Mouse (Mus musculus) cerebellum, postnatal 36 days (tissue): ENCODE measurements around the gene Ift81.

ENCODE experiments used
- DNase-seq, 2 experiments: peaks; one replicate each; pipeline ENCODE4 v3.0.0; 2021 to 2022; ENCODE audit warnings: mixed read lengths in 2 of 2

The Ift81 gene

GRCm38 (mm10) chr5:122624952-122625479 lies 10.7 kb upstream of the Ift81 start:
- no peak for DNase-seq

DNA sequence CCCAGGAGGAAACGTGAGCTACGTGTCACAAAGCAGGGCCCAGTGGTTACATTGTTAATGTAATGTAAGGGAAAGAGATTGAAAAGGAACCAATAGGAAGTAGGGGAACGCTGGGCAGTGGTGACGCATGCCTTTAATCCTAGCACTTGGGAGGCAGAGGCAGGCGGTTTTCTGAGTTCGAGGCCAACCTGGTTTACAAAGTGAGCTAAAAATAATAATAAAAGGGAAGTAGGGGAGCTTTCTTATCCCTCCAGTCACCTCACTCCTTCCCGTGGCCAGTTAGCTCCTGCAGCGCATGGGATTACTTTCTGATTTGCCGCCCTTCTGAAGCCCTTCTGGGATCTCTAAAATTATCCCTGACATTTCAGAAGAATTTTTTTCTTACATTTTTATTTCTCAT lies 9.5 kb upstream of the Ift81 start:
- DNase-seq = no peak

DNA sequence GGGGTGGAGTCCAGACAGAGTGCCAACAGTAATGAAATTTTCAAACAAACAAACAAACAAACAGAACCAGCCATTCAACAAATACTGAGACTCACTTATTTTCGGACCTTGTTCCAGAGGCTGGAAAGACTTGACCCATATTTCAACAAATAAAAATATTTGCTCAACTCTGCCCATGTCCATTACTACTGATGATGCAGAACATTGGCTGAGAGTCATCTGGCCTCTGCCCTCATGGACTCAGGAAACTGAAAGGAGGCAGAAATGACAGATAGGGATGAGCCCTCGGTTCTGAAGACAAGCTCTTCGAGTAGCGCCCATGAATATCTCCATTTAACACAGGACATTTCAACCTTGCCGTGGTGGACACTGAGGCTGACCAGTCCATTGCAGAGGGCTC lies 8.2 kb upstream of the Ift81 start:
- no peak for DNase-seq

DNA sequence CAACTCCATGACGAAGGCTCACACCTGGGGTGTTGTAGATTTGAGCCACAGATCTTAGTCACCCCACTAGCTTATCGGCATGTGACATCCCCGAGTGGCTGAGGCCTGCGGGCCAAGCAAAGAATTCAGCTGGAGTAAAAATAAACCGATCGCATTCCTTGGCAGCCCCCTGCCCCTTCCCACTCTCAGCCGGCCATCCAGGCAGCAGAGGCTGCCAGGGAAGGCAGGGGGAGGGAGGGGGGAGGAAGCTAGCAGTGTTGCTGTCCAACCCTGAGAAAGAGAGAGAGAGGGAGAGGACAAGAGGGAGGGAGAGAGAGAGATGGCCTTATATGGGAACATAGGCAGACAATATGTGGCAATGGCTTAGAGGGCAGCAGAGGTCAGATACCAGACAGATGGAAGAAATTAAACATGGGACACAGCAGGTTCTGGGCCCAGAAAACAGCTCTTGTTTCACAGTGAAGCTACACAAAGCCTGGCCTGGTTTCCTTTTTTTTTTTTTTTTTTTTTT lies 7.1 kb upstream of the Ift81 start:
- no peak for DNase-seq

- DNase-seq = no peak
Observed at GRCm38 (mm10) chr5:122619686-122620296, 5.5 kb upstream of the Ift81 start.

DNA sequence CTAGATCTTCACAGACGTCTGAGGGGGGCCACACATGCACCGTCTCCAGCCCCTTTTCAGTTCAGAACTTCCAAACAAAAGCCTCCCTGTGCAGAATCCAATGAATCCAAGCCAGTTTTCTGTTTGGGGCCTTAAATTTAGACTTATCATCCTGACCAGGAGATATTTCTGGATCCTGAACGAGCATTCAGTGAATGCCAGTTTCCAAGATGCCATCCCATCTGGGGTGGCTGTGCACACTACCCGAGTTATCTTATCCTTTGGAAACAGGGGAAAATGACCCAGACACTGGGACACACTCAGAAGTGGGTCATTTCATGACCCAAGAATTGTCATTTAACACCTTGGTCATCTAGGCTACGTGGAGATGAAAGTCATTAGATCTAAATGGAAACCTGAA lies 3.4 kb upstream of the Ift81 start:
- DNase-seq = no peak

DNA sequence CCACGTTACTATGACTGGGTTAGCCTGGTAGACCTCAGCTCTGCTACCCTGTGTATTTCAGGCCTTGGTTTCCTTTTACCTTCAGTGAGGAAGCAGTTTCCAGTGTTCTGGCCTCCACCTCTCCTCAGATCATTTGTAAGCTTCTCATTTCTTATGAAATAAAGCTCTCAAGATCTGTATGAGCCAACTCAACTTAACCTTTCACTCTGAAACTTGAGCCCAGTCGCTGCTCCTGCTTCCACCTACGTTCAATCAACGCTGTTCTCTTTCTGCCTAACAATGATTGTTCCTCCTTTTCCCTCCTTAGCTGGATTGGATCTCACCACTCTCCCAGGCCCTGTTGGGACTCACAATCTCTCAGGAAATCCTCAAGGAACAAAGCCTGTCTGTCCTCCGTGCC lies 2.7 kb downstream of the Ift81 start:
- DNase-seq = no peak

GRCm38 (mm10) chr5:122604894-122605293 lies 9.4 kb downstream of the Ift81 start:
- no peak for DNase-seq

- DNase-seq = no peak
Observed at GRCm38 (mm10) chr5:122602233-122602632, 12.1 kb downstream of the Ift81 start.

DNA sequence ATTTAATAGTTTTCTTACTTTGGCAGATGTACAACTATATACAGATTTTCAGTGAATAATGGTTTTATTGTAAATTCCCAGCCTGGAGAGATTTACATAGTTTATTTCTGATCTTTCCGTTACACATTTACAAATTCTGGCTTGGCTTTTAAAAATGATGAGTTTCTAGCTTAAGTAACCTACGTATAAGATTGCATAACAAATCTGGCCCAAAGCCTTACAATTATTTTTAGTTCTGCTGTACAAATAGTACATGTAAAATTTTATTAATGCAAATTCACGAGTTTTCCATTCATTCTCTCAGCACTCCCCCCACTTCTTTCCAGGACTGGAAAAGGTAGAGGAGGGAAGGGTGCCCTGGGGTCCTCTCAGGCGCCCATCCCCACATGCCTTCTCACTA lies 18.8 kb downstream of the Ift81 start:
- no peak for DNase-seq

- DNase-seq = no peak
Observed at GRCm38 (mm10) chr5:122589891-122590290, 24.4 kb downstream of the Ift81 start.

GRCm38 (mm10) chr5:122585546-122585945 lies 28.8 kb downstream of the Ift81 start:
- no peak for DNase-seq

- no peak for DNase-seq
Observed at GRCm38 (mm10) chr5:122584093-122584492, 30.2 kb downstream of the Ift81 start.

GRCm38 (mm10) chr5:122576683-122577329 lies 37.5 kb downstream of the Ift81 start:
- no peak for DNase-seq

DNA sequence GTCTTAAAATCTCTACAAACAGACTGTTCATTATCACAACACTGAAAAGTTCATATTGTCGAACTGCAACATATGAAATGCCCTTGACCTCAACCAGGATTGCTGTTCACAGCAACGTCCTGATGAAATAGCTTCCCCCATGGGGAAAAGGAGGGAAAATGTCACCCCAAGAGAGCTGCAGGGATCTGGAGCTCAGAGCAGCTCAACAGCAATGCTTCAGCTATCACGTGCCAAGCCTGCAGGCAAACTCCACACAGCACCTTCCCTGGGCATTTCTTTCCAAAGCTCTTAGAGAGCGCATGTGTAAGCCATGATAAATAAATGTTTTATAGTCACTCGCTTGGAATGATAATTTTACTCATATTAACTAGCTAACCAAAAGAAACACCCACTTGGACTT lies 42.3 kb downstream of the Ift81 start:
- no peak for DNase-seq

DNA sequence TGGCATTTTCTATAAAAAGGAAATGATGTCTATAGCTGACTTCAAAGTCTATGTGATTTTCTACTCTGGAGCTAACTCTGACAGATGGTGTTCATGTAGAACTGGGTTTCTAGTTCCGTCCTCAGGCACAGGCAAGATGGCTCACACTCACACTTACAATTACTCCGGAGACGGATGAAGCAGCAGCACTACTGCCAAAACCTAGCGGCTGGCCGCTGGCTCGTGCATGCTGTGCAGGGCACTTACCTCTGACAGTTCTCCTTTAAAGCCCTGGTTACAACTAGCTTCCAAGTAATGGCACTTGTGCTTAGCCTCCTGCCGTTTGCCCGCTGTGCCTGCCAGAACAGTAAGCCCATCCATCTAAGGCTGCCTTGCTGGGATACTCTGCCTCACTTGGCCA lies 47.7 kb downstream of the Ift81 start:
- DNase-seq = peak; percentile 75 to 78

DNA sequence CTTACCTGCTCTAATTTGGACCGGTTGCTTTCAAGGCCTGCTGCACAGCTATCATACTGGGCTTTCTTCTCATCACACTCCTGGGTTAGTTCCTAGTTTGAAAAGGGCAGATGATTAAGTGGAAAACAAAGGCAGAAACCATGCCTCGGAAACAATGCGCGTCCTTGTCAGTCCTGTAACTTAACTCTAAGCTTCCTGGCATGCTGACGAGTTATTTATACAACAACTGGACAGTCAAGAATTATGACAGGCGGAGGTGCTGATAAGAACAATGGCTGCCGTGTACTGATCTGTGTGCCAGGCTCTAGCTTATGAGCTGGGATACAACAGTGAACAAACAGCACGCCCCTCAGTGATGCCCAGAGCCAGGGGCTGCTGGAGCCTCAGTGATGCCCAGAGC lies 53.7 kb downstream of the Ift81 start:
- no peak for DNase-seq

- DNase-seq = no peak
Observed at GRCm38 (mm10) chr5:122558127-122558526, 56.2 kb downstream of the Ift81 start.

GRCm38 (mm10) chr5:122555107-122555506 lies 59.2 kb downstream of the Ift81 start:
- no peak for DNase-seq

DNA sequence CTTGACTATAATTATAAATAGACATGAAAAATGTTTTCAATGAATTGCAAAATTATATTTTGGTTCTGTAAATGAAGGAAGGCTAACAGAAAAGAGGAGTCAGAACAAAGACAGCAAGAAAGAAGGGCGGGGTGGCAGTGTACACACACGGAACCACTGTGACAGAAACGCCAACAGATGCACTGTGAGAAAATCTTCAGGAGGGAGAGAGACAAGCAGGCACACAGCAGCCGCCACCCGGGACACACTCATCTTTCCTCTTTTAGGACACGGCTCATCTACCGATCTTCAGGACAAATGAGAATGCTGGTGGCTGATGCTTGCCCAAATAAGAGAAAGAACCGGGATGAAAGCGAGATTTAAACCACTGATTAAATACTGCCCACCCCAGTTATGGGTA lies 61.7 kb downstream of the Ift81 start:
- DNase-seq = no peak

GRCm38 (mm10) chr5:122550460-122550859 lies 63.9 kb downstream of the Ift81 start:
- DNase-seq = no peak

DNA sequence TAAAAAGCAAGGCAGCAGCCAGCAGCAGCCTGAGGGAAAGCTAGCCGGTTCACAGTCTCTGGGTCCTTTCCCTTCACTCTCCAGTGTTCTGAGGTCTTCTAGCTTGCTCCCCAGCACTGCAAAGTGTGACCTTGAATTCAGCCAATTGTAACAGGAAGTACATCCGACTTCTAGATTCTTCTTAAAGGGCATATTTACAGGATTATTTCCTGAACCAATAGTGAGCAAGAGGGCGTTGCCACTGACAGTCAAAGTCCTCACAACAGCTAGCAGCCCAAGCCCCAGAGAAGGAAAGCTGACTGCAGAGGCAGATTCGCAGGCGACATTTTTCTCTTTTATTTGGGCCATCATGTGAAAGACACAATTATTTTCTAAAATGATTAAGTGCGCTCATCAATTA lies 65.6 kb downstream of the Ift81 start:
- no peak for DNase-seq

DNA sequence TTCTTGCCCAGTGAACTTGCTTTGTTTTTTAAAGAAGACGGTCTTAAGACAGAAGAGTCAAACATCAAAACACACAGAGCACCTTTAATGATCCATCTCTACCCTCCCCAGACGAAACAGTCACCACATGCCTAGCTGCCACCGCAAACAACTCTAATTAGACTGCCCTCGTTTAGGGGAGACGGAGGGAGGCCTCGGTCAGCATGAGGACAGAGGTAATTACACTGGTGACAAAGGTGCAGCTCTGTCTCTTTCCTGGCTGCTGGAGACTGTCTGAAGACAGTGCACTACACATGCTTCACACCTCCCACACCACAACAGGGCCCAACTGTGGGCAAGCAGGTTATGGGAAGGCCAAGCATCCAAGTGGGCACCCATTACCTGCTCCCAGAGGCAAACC lies 66.5 kb downstream of the Ift81 start:
- DNase-seq = no peak

GRCm38 (mm10) chr5:122547251-122547714 lies 67.0 kb downstream of the Ift81 start:
- peak; percentile 80 for DNase-seq
